Mouse (Mus musculus) G1E (cell line): ENCODE data around the gene Gstm5.

Experiments used
- CTCF ChIP-seq: IDR thresholded peaks from 2 replicates; pipeline ENCODE4 v1.5.1; 2012; ENCODE audit warnings: low read depth, low read length, inconsistent platforms, mixed read lengths
- GATA1 ChIP-seq: IDR thresholded peaks from 2 replicates; pipeline ENCODE4 v1.6.1; 2012; ENCODE audit warnings: borderline replicate concordance, low read length, inconsistent platforms, mixed read lengths
- GATA2 ChIP-seq: IDR thresholded peaks from 2 replicates; pipeline ENCODE4 v1.6.1; 2012; ENCODE audit warnings: low read depth, low read length, inconsistent platforms, borderline replicate concordance
- TAL1 ChIP-seq: conservative IDR thresholded peaks from 2 replicates; pipeline ENCODE4 v1.6.1; 2012; ENCODE audit warnings: low read depth, low read length, inconsistent platforms, mixed read lengths

GRCm38 (mm10) chr3:107846175-107846574 is 49.4 kb upstream of the Gstm5 start:
- TF ChIP-seq TAL1 (no peak), CTCF (no peak), GATA1 (no peak), GATA2 (no peak)
